Mouse (Mus musculus) midbrain, embryonic 15.5 days (tissue): ENCODE results near the gene Ddit4l. TPM values are rescaled to one million over a fixed set of nuclear protein-coding genes. Genes with fewer than 3 reads are reported as not detected.
"Not testable (repeated sequence)": the region's sequence is repeated elsewhere in the genome, so short reads cannot be mapped to it uniquely, and the experiment has no call there.

Experiments
- ATAC-seq: fragments of 200-750 bp; cut with Nextera tagmentation; replicated peaks from 2 replicates; pipeline ENCODE4 v1.8.0; 2017; ENCODE audit warnings: moderate TSS enrichment
- H3K27ac ChIP-seq: fragments of 300-500 bp; sonication (generic); 2 replicates; pipeline ENCODE4 v1.5.1; 2015; ENCODE audit warnings: mild to moderate bottlenecking, inconsistent platforms
- H3K27me3 ChIP-seq: fragments of 300-500 bp; sonication (generic); replicated peaks from 2 replicates; pipeline ENCODE4 v1.6.1; 2015; ENCODE audit warnings: inconsistent platforms
- H3K36me3 ChIP-seq: fragments of 300-500 bp; sonication (generic); replicated peaks from 2 replicates; pipeline ENCODE4 v1.6.1; 2015; ENCODE audit warnings: inconsistent platforms
- H3K4me1 ChIP-seq: fragments of 300-500 bp; sonication (generic); 2 replicates; pipeline ENCODE4 v1.6.1; 2015; ENCODE audit warnings: inconsistent platforms
- H3K4me2 ChIP-seq: fragments of 300-500 bp; sonication (generic); 2 replicates; pipeline ENCODE4 v1.6.1; 2015; ENCODE audit warnings: inconsistent platforms, mild to moderate bottlenecking, moderate library complexity
- H3K4me3 ChIP-seq: fragments of 300-500 bp; sonication (generic); 2 replicates; pipeline ENCODE4 v1.5.1; 2015; ENCODE audit warnings: mild to moderate bottlenecking, inconsistent platforms
- H3K9ac ChIP-seq: fragments of 300-500 bp; sonication (generic); 2 replicates; pipeline ENCODE4 v1.6.1; 2015; ENCODE audit warnings: mild to moderate bottlenecking, inconsistent platforms
- H3K9me3 ChIP-seq: fragments of 300-500 bp; sonication (generic); 2 replicates; pipeline ENCODE4 v1.6.1; 2016; ENCODE audit warnings: inconsistent platforms
- WGBS: fragments of 180-500 bp; shearing (Covaris S2); methylation state at CpG from one replicate; pipeline ENCODE4 v1.1.7; 2015; ENCODE audit warnings: mixed read lengths; 5-methylcytosine and 5-hydroxymethylcytosine counted together
- polyA plus RNA-seq: library from polyadenylated mRNA; unstranded; fragments of >200 nt; fragmentation: Nextera tagmentation; extraction: Ambion mirVana; gene quantifications from 2 replicates; pipeline ENCODE4 v1.2.1, GENCODE M21; 2015

Ddit4l gene
- 5.8 and 9.0 TPM in 2 replicates for polyA plus RNA-seq

GRCm38 (mm10) chr3:137621312-137621711 is at the start of gene Ddit4l:
Ddit4l (plus strand) TSS chr3:137621612.
- H3K4me3 ChIP-seq, ATAC-seq, H3K9ac ChIP-seq, H3K27ac ChIP-seq, H3K36me3 ChIP-seq, H3K9me3 ChIP-seq, H3K4me2 ChIP-seq: not testable (repeated sequence)
- WGBS = 97% methylated on average over 3 of the region's 3 CpGs
- Histone ChIP-seq H3K4me1 (peaks cover 20% of the 10 kb centered on the region), H3K27me3 (peaks cover 16% of the 10 kb centered on the region)

- 73% methylated on average over 4 of the region's 4 CpGs for WGBS
- Histone ChIP-seq H3K4me2 (no peak overlapping the region), H3K9me3 (no peaks in the 10 kb centered on the region), H3K36me3 (no peaks in the 10 kb centered on the region), H3K4me3 (no peak overlapping the region), H3K27me3 (no peaks in the 10 kb centered on the region), H3K4me1 (no peaks in the 10 kb centered on the region), H3K9ac (no peak overlapping the region), H3K27ac (no peak overlapping the region)
- no peak for ATAC-seq
Observed at GRCm38 (mm10) chr3:137576146-137576545, 45.3 kb upstream of the Ddit4l start.

GRCm38 (mm10) chr3:137586376-137586969 is 34.9 kb upstream of the Ddit4l start:
- WGBS = 83% methylated on average over 5 of the region's 5 CpGs
- H3K4me2 ChIP-seq = no peak overlapping the region
- H3K4me1 ChIP-seq = no peaks in the 10 kb centered on the region
- no peak overlapping the region for H3K4me3 ChIP-seq
- no peak overlapping the region for H3K27ac ChIP-seq
- H3K9ac ChIP-seq = no peak overlapping the region
- H3K36me3 ChIP-seq = no peaks in the 10 kb centered on the region
- no peaks in the 10 kb centered on the region for H3K27me3 ChIP-seq
- no peaks in the 10 kb centered on the region for H3K9me3 ChIP-seq
- ATAC-seq = no peak

- Histone ChIP-seq H3K9me3 (no peaks in the 10 kb centered on the region), H3K4me3 (no peak overlapping the region), H3K4me1 (peaks cover 6% of the 10 kb centered on the region; the same call in 1 of the 2 replicates), H3K36me3 (no peaks in the 10 kb centered on the region), H3K9ac (no peak overlapping the region), H3K27ac (no peak overlapping the region), H3K4me2 (no peak overlapping the region), H3K27me3 (no peaks in the 10 kb centered on the region)
- no peak for ATAC-seq
- 79% methylated on average over 4 of the region's 4 CpGs for WGBS
Observed at GRCm38 (mm10) chr3:137589811-137590210, 31.6 kb upstream of the Ddit4l start.

GRCm38 (mm10) chr3:137594332-137594905 is 27.0 kb upstream of the Ddit4l start:
- H3K9me3 ChIP-seq = no peaks in the 10 kb centered on the region
- peak; percentile 76 for ATAC-seq
- 21% methylated on average over 4 of the region's 4 CpGs for WGBS
- no peak overlapping the region for H3K9ac ChIP-seq
- H3K36me3 ChIP-seq = no peaks in the 10 kb centered on the region
- H3K4me2 ChIP-seq = no peak overlapping the region
- H3K4me1 ChIP-seq = peaks cover 6% of the 10 kb centered on the region; the same call in 1 of the 2 replicates
- H3K27ac ChIP-seq = peak overlapping the region; percentile 18; the same call in 1 of the 2 replicates
- H3K4me3 ChIP-seq = no peak overlapping the region
- no peaks in the 10 kb centered on the region for H3K27me3 ChIP-seq

GRCm38 (mm10) chr3:137608918-137609435 is 12.4 kb upstream of the Ddit4l start:
- no peak overlapping the region for H3K9ac ChIP-seq
- no peak for ATAC-seq
- H3K9me3 ChIP-seq = no peaks in the 10 kb centered on the region
- no peaks in the 10 kb centered on the region for H3K27me3 ChIP-seq
- no peak overlapping the region for H3K4me2 ChIP-seq
- no peaks in the 10 kb centered on the region for H3K36me3 ChIP-seq
- 94% methylated on average over 1 of the region's 1 CpGs for WGBS
- no peak overlapping the region for H3K4me3 ChIP-seq
- no peak overlapping the region for H3K27ac ChIP-seq
- no peaks in the 10 kb centered on the region for H3K4me1 ChIP-seq

GRCm38 (mm10) chr3:137610457-137611109 is 10.8 kb upstream of the Ddit4l start:
- ATAC-seq = no peak
- Histone ChIP-seq H3K9ac (no peak overlapping the region), H3K4me1 (no peaks in the 10 kb centered on the region), H3K27me3 (no peaks in the 10 kb centered on the region), H3K27ac (no peak overlapping the region), H3K4me3 (no peak overlapping the region), H3K9me3 (no peaks in the 10 kb centered on the region), H3K4me2 (no peak overlapping the region), H3K36me3 (no peaks in the 10 kb centered on the region)
- WGBS = 95% methylated on average over 6 of the region's 6 CpGs

- Histone ChIP-seq H3K9me3 (no peaks in the 10 kb centered on the region), H3K36me3 (no peaks in the 10 kb centered on the region), H3K27ac (no peak overlapping the region), H3K4me2 (no peak overlapping the region), H3K4me3 (no peak overlapping the region), H3K27me3 (no peaks in the 10 kb centered on the region), H3K9ac (no peak overlapping the region), H3K4me1 (no peaks in the 10 kb centered on the region)
- 59% methylated on average over 4 of the region's 4 CpGs for WGBS
- no peak for ATAC-seq
Observed at GRCm38 (mm10) chr3:137611110-137611857, 10.1 kb upstream of the Ddit4l start.

GRCm38 (mm10) chr3:137611981-137612380 is 9.4 kb upstream of the Ddit4l start:
- H3K36me3 ChIP-seq = no peaks in the 10 kb centered on the region
- no peak overlapping the region for H3K27ac ChIP-seq
- 76% methylated on average over 2 of the region's 2 CpGs for WGBS
- no peak overlapping the region for H3K4me3 ChIP-seq
- no peaks in the 10 kb centered on the region for H3K9me3 ChIP-seq
- H3K27me3 ChIP-seq = no peaks in the 10 kb centered on the region
- H3K4me1 ChIP-seq = no peaks in the 10 kb centered on the region
- no peak for ATAC-seq
- H3K4me2 ChIP-seq = no peak overlapping the region
- H3K9ac ChIP-seq = no peak overlapping the region

GRCm38 (mm10) chr3:137620540-137620939 is 872 bp upstream of the Ddit4l start:
- H3K27ac ChIP-seq = no peak overlapping the region
- no peak for ATAC-seq
- H3K9ac ChIP-seq = no peak overlapping the region
- whole genome bisulfite sequencing = 87% methylated on average over 5 of the region's 5 CpGs
- no peaks in the 10 kb centered on the region; the same call in 1 of the 2 replicates for H3K9me3 ChIP-seq
- H3K27me3 ChIP-seq = peaks cover 15% of the 10 kb centered on the region
- H3K36me3 ChIP-seq = no peaks in the 10 kb centered on the region
- no peak overlapping the region for H3K4me3 ChIP-seq
- H3K4me2 ChIP-seq = no peak overlapping the region
- H3K4me1 ChIP-seq = peaks cover 20% of the 10 kb centered on the region

GRCm38 (mm10) chr3:137622091-137622490 is 679 bp downstream of the Ddit4l start:
- Histone ChIP-seq H3K4me1 (peaks cover 20% of the 10 kb centered on the region), H3K4me2 (no peak overlapping the region), H3K4me3 (no peak overlapping the region), H3K9me3 (no peaks in the 10 kb centered on the region; the same call in 1 of the 2 replicates), H3K27me3 (peaks cover 16% of the 10 kb centered on the region), H3K27ac (no peak overlapping the region), H3K36me3 (no peaks in the 10 kb centered on the region), H3K9ac (no peak overlapping the region)
- 0 out of 2 replicates have a peak, but pooled peaks have one; percentile 13 for ATAC-seq
- WGBS = 12% methylated on average over 6 of the region's 6 CpGs
